Mouse (Mus musculus) brain, adult 10 weeks (tissue): Measurements from ENCODE around the gene Olfr603. TPM values are rescaled to one million over a fixed set of nuclear protein-coding genes. Genes with fewer than 3 reads are reported as not detected.

Source experiments
- polyA plus RNA-seq: library from polyadenylated mRNA; stranded (reverse); fragments of 350-450 nt; fragmentation: Illumina TruSeq; extraction: RNeasy Lipid Tissue Mini Kit (QIAGEN cat#74804); gene quantifications from one replicate; pipeline ENCODE4 v1.2.3, GENCODE M21; 2015; ENCODE audit warnings: low read depth, low replicate concordance

The Olfr603 gene
- not detected for polyA plus RNA-seq

DNA sequence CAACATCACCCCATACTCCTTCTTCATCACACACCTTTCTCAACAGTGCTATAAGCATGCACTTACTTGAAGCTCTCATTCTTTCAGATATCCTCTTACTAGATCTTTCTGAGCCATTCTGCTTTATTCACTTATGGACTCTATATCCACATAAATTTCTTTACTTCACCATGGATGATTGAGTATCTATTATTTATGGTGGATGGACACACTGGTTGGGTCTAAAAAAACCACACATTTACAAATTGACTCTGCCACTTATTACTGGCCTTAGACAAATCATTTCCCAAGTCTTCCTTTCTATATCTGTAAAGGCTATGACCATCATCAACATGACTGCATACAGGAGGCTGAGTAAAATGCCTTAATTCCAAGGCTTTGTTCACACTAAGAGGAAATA is at the start of gene Olfr603:
TSS of gene Olfr603 (minus strand) at position 101 of the 400 bp plus-strand sequence.

DNA sequence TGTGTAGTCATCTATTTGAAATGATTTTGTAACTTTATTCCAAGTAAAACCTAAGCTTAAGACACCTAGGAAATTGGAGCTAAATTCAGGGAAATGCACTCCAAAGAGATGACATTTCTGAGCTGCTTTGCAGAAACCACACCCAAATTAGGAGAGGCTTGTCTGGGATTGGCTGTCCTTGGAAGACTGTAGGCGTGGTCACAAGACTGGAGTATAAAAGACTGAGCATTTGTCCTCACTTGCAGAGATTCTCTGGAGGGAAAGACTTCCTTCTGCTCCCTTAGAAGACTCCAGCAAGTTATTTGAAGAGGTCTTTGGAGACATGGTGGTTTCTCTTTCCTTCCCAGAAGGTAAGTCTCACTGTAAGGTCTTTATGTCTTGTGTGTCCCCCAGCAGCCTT is 28.8 kb upstream of the Olfr603 start, which contains the start of gene Usp17lc:
TSS of gene Usp17lc (plus strand) at position 301 of the 400 bp plus-strand sequence.

DNA sequence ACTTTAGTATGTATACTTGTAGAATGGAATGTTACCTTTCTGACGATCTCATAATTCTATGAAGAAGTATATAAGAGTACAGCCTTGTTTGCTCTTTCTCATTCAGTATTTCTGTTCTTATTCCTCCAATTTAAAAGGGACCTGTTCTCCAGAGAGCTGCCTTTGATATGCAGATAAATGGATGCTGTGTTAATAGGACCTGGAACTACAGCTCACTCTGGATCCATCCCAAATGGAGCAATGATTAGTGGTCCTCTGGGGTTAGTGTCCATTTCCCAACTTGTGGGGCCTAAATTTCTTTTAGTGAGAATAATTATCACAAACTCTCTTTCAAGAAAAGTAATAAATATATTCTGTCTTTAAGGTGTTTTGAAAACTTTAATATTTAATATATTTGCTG is 23.4 kb downstream of the Olfr603 start, which contains the start of gene Olfr601:
TSS of gene Olfr601 (minus strand) at position 101 of the 400 bp plus-strand sequence.

DNA sequence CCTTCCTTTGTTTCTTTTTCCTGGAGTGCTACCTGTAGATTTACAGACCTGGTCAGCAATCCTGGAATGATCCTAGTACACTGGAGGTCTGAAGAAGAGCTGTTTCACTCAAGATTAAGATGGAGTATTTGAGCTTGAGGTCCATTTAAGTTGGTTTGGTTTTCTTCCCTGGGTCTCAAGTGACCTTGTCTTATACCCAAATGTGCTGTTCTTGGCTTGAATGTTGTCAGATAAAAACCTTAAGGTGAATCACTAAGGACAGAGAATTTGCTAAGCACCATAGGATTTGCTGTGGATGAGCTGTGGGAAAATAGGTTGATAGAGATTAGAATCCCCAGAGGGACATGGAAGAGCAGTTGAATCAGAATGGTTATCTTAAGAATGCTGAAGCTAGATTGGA is 36.4 kb downstream of the Olfr603 start, which contains the start of gene Olfr600:
TSS of gene Olfr600 (minus strand) at position 101 of the 400 bp plus-strand sequence.

DNA sequence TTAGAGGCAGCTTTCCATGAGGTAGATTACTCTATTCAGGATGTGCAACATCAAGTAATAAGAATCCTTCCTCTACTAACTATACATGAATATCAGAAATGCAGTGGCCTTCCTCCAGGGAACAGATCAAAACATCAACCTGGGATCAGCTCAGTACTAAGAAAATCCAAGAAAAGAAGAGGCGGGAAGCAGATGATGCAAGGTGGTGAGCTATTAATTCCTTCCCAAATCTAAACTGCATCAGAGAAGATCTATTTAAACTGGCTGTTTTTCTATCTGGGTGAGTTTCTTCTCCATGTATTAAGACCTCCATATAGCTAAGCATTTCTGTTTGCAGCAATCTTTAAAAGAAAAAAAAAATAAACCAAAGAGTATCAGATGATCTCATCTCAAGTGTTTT is 50.4 kb downstream of the Olfr603 start, which contains the start of gene Olfr599:
TSS of gene Olfr599 (plus strand) at position 301 of the 400 bp plus-strand sequence.

Other genes with a start within 250 kb of the Olfr603 start
- not detected for gene Olfr588-ps1, start 245.3 kb downstream of the Olfr603 start, polyA plus RNA-seq
- not detected for gene Olfr589, start 229.8 kb downstream of the Olfr603 start, polyA plus RNA-seq
- gene Olfr591, start 207.8 kb downstream of the Olfr603 start, polyA plus RNA-seq: not detected
- not detected for gene Olfr592, start 201.4 kb downstream of the Olfr603 start, polyA plus RNA-seq
- gene Olfr593, start 174.3 kb downstream of the Olfr603 start, polyA plus RNA-seq: not detected
- not detected for gene Olfr594, start 169.2 kb downstream of the Olfr603 start, polyA plus RNA-seq
- gene Usp17ld, start 133.7 kb downstream of the Olfr603 start, polyA plus RNA-seq: not detected
- not detected for gene Olfr596, start 80.5 kb downstream of the Olfr603 start, polyA plus RNA-seq
- not detected for gene Olfr597, start 69.9 kb downstream of the Olfr603 start, polyA plus RNA-seq
- not detected for gene Olfr598, start 62.6 kb downstream of the Olfr603 start, polyA plus RNA-seq
- not detected for gene Olfr599, start 50.3 kb downstream of the Olfr603 start, polyA plus RNA-seq
- not detected for gene Olfr600, start 36.5 kb downstream of the Olfr603 start, polyA plus RNA-seq
- gene Olfr601, start 23.5 kb downstream of the Olfr603 start, polyA plus RNA-seq: not detected
- not detected for gene Usp17lc, start 28.9 kb upstream of the Olfr603 start, polyA plus RNA-seq
- not detected for gene Olfr605, start 59.3 kb upstream of the Olfr603 start, polyA plus RNA-seq
- not detected for gene Olfr606, start 62.9 kb upstream of the Olfr603 start, polyA plus RNA-seq
- not detected for gene Olfr607, start 78.0 kb upstream of the Olfr603 start, polyA plus RNA-seq
- gene Olfr608, start 83.7 kb upstream of the Olfr603 start, polyA plus RNA-seq: not detected
- not detected for gene Olfr609, start 111.9 kb upstream of the Olfr603 start, polyA plus RNA-seq
- not detected for gene Olfr610, start 125.9 kb upstream of the Olfr603 start, polyA plus RNA-seq
- not detected for gene Olfr611, start 134.7 kb upstream of the Olfr603 start, polyA plus RNA-seq
- not detected for gene Olfr612, start 156.5 kb upstream of the Olfr603 start, polyA plus RNA-seq
- gene Olfr613, start 161.9 kb upstream of the Olfr603 start, polyA plus RNA-seq: not detected
- gene Olfr615, start 169.9 kb upstream of the Olfr603 start, polyA plus RNA-seq: not detected
- not detected for gene Olfr616, start 183.0 kb upstream of the Olfr603 start, polyA plus RNA-seq
- not detected for gene Olfr617, start 186.9 kb upstream of the Olfr603 start, polyA plus RNA-seq
- not detected for gene Olfr618, start 203.9 kb upstream of the Olfr603 start, polyA plus RNA-seq
- not detected for gene Olfr619, start 214.4 kb upstream of the Olfr603 start, polyA plus RNA-seq
- not detected for gene Olfr620, start 226.4 kb upstream of the Olfr603 start, polyA plus RNA-seq